Mouse (Mus musculus) cerebellum, adult 9-11 months (tissue): ENCODE measurements around the gene Grin2b.
A peak's percentile ranks its signal among the peaks of the same experiment; 100 is the strongest.
"Not testable (repeated sequence)": the region's sequence is repeated elsewhere in the genome, so short reads cannot be mapped to it uniquely, and the experiment has no call there.

ENCODE experiments used
- DNase-seq: peaks from one replicate; pipeline ENCODE4 v3.0.0; 2022

Grin2b gene

GRCm38 (mm10) chr6:135894793-135895228, 278.5 kb downstream of the Grin2b start:
- no peak for DNase-seq

- no peak for DNase-seq
These were observed 290.7 kb downstream of the Grin2b start for GRCm38 (mm10) chr6:135882611-135883010.

- DNase-seq, result no peak
These were observed 297.1 kb downstream of the Grin2b start for GRCm38 (mm10) chr6:135876163-135876726.

- DNase-seq, result no peak
These were observed 298.7 kb downstream of the Grin2b start for GRCm38 (mm10) chr6:135874626-135875025.

DNA sequence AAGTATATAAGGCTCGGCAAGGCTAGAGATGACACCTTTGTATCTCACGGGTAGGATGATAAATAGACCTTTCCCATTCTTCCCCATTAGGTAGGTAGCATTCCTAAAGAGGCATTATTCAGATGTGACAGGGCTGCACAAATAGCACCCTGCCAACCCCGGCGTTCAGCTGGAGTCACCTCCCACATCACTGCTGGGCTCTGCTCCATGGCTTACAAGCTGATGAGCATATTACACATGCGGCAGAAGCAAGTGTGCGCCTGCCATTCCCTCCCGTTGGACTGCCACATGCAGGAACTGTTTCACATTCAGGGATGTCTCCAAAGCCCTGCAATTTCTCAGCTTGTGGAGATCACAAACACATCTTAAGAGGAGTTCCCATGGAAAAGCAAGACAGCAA, 307.5 kb downstream of the Grin2b start:
- DNase-seq, result no peak

- no peak for DNase-seq
These were observed 309.3 kb downstream of the Grin2b start for GRCm38 (mm10) chr6:135863965-135864364.

DNA sequence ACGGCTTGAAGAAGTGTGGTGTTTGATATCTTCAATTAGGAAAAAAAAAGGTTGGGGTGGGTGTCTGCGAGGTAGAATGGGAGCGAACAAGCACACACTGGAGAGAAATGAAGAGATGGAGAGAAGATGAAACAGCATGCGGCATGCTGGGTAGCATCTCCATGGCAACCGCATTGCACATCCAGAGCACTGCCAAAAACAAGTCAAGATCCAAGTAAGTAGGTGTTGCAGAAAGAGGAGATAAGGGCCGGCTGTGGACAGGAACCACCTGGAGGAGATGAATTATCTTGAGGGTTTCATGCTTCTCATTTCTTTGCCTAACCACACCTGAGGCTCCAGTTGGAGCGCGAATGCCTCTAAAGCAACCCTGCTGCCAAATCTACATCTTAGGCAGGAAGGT, 313.8 kb downstream of the Grin2b start:
- peak; percentile 3 for DNase-seq

DNA sequence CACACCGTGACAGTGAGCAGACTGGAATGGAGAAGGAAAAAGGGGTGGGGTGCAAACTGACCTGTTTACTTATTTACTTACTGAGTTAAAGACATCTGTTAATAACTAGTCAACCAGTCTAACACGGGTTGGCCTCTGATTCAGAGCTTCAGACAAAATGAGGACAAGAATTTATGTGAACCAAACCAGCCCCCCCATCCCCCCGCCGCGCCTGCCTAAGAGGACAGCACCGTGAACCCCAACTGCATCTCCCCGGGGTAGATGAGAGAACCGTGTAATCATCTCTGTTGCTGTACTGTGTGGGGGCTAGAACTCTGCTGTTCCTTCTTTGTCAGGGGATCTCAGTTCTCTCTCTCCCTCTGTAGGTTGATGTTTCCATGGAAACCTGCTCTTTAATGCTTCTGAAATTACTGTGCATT, 319.1 kb downstream of the Grin2b start:
- DNase-seq, result no peak

GRCm38 (mm10) chr6:135843755-135844154, 329.6 kb downstream of the Grin2b start:
- no peak for DNase-seq

DNA sequence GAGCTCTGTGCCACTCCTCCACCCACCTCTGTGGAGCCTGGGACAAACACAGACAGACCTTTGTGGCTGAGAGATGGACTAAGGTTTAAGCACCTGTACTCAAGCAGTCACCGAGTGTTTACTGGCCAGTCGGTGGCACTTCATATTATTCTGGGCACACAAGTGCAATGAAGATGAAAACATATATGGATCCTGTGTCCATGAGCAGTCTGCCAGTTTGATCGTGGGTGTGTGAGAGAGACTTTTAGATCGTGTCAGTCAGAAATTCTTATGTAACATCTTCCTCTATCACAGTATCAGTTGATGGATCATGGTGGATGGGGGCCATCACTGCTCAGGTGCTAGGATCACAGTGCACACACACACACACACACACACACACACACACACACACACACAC, 337.0 kb downstream of the Grin2b start:
- no peak for DNase-seq

GRCm38 (mm10) chr6:135833542-135833941, 339.8 kb downstream of the Grin2b start:
- no peak for DNase-seq

DNA sequence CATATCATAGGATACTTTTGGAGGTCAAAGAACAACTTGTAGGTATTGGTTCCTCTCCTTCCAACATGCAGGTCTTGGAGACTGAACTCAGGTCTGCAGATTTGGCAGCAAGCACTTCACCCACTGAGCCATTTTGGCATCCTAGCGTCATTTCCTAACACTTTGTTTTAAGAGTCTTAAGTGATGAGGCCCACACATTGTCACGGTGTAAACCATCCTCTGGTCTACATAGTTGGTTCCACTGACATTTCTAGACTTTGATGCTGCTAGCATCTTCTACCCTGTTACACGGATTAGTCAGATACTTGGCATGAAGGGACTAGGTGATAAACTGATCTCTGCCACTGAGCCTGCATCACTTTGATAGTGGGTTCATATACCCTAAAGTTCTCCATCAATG, 341.3 kb downstream of the Grin2b start:
- DNase-seq, result no peak

DNA sequence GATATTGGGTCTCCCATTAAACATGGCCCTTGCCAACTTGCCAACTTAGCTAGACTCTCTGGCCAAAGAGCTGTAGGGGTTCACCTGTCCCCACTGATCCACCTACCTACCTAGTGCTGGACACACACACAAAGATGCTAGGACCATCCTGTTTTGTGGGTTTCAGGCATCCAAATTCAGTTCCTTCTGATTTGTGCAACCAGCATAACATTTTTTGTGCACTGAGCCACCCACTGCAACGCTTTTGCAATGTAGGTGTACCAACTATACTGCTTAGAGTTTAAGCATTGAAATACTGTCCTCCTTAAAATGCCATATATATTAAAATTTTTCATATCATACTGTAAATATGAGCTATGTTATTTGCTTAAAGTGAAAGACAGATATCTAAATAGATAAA, 342.3 kb downstream of the Grin2b start:
- no peak for DNase-seq

- no peak for DNase-seq
These were observed 343.9 kb downstream of the Grin2b start for GRCm38 (mm10) chr6:135829458-135829857.

- DNase-seq, result no peak
These were observed 344.3 kb downstream of the Grin2b start for GRCm38 (mm10) chr6:135828976-135829375.

GRCm38 (mm10) chr6:135827942-135828341, 345.4 kb downstream of the Grin2b start:
- DNase-seq, result peak; percentile 34

- no peak for DNase-seq
These were observed 346.0 kb downstream of the Grin2b start for GRCm38 (mm10) chr6:135827317-135827716.

- not testable (repeated sequence) for DNase-seq
These were observed 346.5 kb downstream of the Grin2b start for GRCm38 (mm10) chr6:135826776-135827175.

GRCm38 (mm10) chr6:135817391-135817790, 355.9 kb downstream of the Grin2b start:
- peak; percentile 10 for DNase-seq

GRCm38 (mm10) chr6:135813755-135814154, 359.6 kb downstream of the Grin2b start:
- DNase-seq, result no peak

- no peak for DNase-seq
These were observed 367.9 kb downstream of the Grin2b start for GRCm38 (mm10) chr6:135805436-135805835.

DNA sequence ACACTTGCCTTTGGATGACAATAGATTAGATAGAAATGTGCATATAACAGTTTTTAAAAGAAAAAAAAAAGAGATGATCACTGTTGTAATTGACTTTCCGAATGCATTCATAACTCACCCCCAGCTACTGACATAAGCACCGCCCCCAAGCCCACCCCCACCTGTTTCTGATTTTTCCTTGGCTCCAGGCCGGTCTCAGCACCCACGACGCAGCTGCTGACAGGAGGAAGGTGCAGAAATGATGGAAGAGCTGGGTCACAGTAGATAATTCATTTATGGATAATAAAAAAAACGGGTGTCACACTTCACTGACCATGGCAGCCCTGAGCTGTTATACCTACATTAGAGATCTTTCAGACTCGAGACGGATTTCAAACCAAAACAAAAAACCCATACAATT, 373.4 kb downstream of the Grin2b start:
- no peak for DNase-seq

DNA sequence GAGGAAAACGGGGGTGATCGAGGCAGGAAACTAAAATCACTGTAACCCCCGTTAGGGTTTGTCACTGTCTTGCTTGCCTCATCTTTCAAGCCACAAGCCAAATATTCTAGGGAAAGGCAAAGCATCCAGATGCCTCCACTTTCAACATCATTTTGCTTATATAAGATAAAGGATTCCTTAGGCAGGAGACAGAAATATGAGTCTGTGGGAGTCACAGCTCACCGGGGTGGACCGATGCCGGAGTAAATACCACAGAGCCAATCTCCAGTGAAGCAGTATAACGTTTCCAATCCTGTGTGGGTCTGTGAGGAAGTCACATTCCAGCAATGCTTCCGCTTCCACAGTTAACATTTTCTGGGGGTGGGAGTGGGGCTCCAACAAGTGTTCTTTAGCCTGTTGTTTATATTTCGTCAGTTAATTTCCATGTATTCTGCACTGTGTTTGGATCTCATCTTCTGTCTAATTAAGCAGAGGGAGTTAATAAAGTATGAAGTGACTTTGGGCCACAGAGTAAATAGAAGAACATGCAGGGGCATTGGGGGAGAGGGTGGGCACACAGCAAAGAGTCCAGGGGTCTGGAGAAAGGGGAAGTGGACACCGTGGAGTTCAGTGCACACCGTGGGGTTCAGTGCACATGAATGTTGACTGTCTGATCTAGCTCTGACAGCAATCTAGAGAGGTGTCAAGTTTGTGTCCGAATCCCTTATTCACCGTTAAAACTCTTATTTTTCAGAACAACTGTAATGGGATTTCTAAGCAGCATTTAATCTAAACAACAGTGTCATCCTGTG, 374.9 kb downstream of the Grin2b start:
- no peak for DNase-seq

DNA sequence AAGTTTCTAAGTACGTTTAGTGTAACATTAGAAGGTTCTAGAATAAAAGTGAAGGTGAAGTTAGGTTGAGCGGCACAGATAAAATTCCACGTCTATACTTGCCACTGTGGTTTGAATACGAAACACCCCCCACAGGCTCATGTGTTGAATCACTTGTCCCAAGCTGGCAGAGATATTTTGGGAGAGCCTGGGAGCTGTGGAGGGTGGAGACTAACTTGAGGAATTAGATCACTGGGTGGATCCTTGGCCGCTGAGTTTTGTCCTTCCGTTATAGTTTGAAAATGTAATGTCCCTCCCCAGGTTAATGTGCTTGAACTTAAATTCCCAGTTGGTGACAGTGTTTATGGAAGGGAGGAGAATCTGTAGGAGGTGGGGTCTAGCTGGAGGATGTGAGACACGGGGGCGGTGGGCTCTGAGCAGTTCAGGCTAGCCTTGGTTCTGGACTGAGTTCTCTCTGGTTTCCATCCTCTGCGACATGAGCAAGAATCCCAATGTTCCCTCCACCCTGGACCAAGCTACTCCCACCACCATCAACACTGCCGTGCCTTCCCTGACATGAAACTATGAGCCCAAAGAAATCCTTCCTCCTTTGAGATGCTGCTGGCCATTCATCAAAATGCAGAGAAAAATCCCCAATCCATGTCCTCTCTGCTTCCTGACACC, 375.8 kb downstream of the Grin2b start:
- DNase-seq, result no peak
